Mouse (Mus musculus): ENCODE measurements around the gene Smc4. TPM values are rescaled to one million over a fixed set of nuclear protein-coding genes. Genes with fewer than 3 reads are reported as not detected.
A peak's percentile ranks its signal among the peaks of the same experiment; 100 is the strongest.

Gene Smc4
- polyA plus RNA-seq, 1 experiment from 2014 or later: 154 TPM

DNA sequence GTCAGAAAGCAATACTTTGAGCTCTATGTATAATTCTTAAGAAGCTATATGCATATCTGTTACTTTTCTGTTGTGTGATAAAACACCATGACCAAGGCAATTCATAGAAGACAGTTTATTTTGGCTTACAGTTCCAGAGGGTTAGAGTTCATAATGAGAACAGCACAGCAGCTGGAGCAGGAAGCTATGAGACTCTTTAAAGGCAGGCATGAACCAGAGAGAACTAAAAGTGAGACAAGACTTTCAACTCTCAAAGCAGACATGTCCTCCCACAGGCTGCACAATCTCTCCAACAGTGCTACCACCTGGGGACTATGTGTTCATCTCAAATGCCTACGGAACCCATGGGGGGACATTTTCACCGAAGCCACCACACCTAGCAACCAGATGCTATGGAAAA is 35.6 kb downstream of the Smc4 start:
- Histone ChIP-seq H3K27me3 (ENCODE audit: control insufficient read depth, insufficient read depth, low read length) (no peaks in the 10 kb centered on the region), H3K4me1 (ENCODE audit: control insufficient read depth, insufficient read depth, low read length) (peaks cover 6% of the 10 kb centered on the region; the same call in 1 of the 2 replicates), H3K9ac (replicated peaks; ENCODE audit: low read depth, low read length) (no peak overlapping the region), H3K27ac (ENCODE audit: low read length) (no peak overlapping the region), H3K4me2 (replicated peaks; ENCODE audit: low read depth, low read length) (no peak overlapping the region), H3K36me3 (ENCODE audit: control insufficient read depth, insufficient read depth, low read length) (peaks cover 18% of the 10 kb centered on the region), H3K4me3 (ENCODE audit: low read depth, low read length) (no peak overlapping the region), H3K9me3 (ENCODE audit: control insufficient read depth, low read depth, low read length) (no peaks in the 10 kb centered on the region; the same call in 1 of the 2 replicates)
- WGBS: 92% methylated on average over 2 of the region's 2 CpGs
- no peak for ATAC-seq (ENCODE audit: insufficient number of reproducible peaks, insufficient read depth, low FRiP score, low read depth)

DNA sequence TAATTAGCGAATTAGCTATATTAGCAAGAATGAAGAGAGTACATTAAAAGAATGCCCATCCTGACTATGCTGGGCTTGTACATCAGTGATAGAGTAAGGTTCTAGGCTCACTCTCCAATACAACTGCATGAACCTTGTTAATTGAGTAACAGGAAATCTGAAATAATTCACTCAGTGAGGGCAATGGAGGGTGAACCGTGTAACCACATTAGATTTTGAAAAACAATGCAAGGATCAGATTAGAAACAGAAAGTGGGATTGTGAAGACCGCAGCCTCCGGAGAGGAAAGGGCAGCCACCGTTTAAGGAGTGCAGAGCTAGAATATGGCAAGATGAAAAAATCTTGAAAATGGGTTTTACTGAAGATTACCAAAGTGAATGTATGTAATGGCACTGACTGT is 36.8 kb downstream of the Smc4 start:
- ATAC-seq (ENCODE audit: insufficient number of reproducible peaks, insufficient read depth, low FRiP score, low read depth): no peak
- H3K27me3 ChIP-seq (ENCODE audit: control insufficient read depth, insufficient read depth, low read length): no peaks in the 10 kb centered on the region
- no peak overlapping the region for H3K4me2 ChIP-seq (replicated peaks; ENCODE audit: low read depth, low read length)
- H3K27ac ChIP-seq (ENCODE audit: low read length): no peak overlapping the region
- peaks cover 13% of the 10 kb centered on the region for H3K4me1 ChIP-seq (ENCODE audit: control insufficient read depth, insufficient read depth, low read length)
- no peaks in the 10 kb centered on the region; the same call in 1 of the 2 replicates for H3K9me3 ChIP-seq (ENCODE audit: control insufficient read depth, low read depth, low read length)
- 78% methylated on average over 5 of the region's 5 CpGs for WGBS
- H3K4me3 ChIP-seq (ENCODE audit: low read depth, low read length): no peak overlapping the region
- H3K9ac ChIP-seq (replicated peaks; ENCODE audit: low read depth, low read length): no peak overlapping the region
- H3K36me3 ChIP-seq (ENCODE audit: control insufficient read depth, insufficient read depth, low read length): peaks cover 12% of the 10 kb centered on the region

DNA sequence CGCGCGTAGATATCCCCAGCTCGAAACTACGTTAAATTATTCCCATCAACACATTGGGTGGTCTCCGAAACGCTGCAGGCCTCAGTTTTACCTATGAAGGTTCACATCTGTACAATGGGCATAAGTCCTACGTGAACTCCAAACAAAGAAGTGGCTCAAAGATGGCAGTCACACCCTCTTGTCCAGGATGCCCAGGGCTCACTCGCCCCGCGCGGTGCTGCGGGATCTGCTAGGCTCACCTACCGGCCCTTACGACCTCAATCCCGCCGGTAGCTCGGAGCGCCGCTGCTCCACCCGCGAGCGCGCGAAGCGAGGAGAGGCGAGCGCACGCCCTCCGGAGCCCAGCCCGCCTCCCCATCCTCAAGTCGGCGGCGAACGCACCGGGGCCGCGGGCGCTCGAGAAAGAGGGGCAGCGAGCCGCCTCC is 39.6 kb downstream of the Smc4 start:
- Histone ChIP-seq H3K4me2 (replicated peaks; ENCODE audit: low read depth, low read length) (peak overlapping the region; percentile 57), H3K4me3 (ENCODE audit: low read depth, low read length) (peak overlapping the region; percentile 92), H3K4me1 (ENCODE audit: control insufficient read depth, insufficient read depth, low read length) (peaks cover 13% of the 10 kb centered on the region), H3K27ac (ENCODE audit: low read length) (peak overlapping the region; percentile 90), H3K9me3 (ENCODE audit: control insufficient read depth, low read depth, low read length) (no peaks in the 10 kb centered on the region; the same call in 1 of the 2 replicates), H3K9ac (replicated peaks; ENCODE audit: low read depth, low read length) (peak overlapping the region; percentile 90), H3K36me3 (ENCODE audit: control insufficient read depth, insufficient read depth, low read length) (peaks cover 4% of the 10 kb centered on the region), H3K27me3 (ENCODE audit: control insufficient read depth, insufficient read depth, low read length) (no peaks in the 10 kb centered on the region)
- WGBS: under 1% methylated on average over 41 of the region's 42 CpGs
- ATAC-seq (ENCODE audit: insufficient number of reproducible peaks, insufficient read depth, low FRiP score, low read depth): peak; percentile 51

DNA sequence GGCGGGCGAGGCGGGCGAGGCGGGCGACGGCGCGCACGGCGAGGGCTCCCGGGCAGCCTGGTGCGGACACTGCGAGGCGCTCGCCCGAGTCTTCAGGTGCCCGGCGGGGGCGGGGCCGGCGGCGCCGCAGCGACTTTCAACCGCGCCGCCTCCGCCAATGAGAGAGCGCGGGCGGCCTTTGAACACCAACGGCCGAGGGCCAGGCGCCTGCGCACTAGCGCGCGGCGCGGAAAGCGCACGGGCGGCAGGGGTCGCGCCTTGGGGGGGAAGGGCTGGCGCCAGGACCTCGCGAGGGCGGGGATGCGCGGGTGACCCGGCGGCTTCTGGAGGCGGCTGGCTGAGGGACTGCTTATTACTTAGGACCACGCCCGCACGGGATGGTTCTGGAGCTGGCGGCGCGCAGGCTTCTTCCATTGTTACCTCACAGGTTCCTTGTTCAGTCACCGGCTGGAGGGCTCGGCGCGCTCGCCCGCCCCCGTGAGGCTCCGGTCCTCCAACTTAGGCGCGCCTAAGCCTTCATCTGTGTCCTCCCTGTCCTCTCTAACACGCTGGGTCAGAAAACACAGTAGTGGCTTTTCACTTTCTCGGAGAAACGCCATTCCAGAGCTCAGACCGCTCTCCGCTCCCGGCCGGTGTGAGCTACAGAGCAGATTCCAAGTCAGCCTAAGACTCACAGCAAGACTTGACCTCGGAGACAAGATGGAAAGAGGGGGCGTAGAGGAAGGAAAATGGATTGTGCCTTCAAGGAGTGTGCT is 40.3 kb downstream of the Smc4 start, which contains the start of gene Trim59:
Gene Trim59, minus strand, starts transcription at position 111 of the 755 bp plus-strand sequence.
- H3K27ac ChIP-seq (ENCODE audit: low read length): peak within 1 kb of the TSS; percentile 90
- H3K4me2 ChIP-seq (replicated peaks; ENCODE audit: low read depth, low read length): peak within 1 kb of the TSS; percentile 80
- no peaks in the 10 kb centered on the region; the same call in 1 of the 2 replicates for H3K9me3 ChIP-seq (ENCODE audit: control insufficient read depth, low read depth, low read length)
- H3K27me3 ChIP-seq (ENCODE audit: control insufficient read depth, insufficient read depth, low read length): no peaks in the 10 kb centered on the region
- peak within 1 kb of the TSS; percentile 92 for H3K4me3 ChIP-seq (ENCODE audit: low read depth, low read length)
- ATAC-seq (ENCODE audit: insufficient number of reproducible peaks, insufficient read depth, low FRiP score, low read depth): peak; percentile 94
- peak within 1 kb of the TSS; percentile 90 for H3K9ac ChIP-seq (replicated peaks; ENCODE audit: low read depth, low read length)
- H3K36me3 ChIP-seq (ENCODE audit: control insufficient read depth, insufficient read depth, low read length): peaks cover 4% of the 10 kb centered on the region
- under 1% methylated on average over 70 of the region's 80 CpGs for WGBS
- peaks cover 13% of the 10 kb centered on the region for H3K4me1 ChIP-seq (ENCODE audit: control insufficient read depth, insufficient read depth, low read length)

DNA sequence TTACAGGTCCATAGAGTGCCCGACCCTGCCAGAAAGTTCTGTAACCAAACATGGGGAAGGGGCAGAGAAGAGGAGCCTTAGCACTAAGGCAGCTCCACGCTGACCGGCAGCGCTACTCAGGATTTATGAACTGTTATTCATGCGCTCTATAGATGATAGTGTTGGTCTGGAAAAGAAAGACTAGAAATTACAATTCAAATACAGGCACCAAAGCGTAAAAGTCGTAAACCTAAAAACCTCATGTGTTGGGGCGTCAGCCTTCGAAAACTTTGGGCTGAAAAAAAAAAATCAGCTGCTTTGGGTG is 40.8 kb downstream of the Smc4 start:
- Histone ChIP-seq H3K4me3 (ENCODE audit: low read depth, low read length) (peak overlapping the region; percentile 92), H3K9me3 (ENCODE audit: control insufficient read depth, low read depth, low read length) (no peaks in the 10 kb centered on the region), H3K9ac (replicated peaks; ENCODE audit: low read depth, low read length) (peak overlapping the region; percentile 90), H3K27ac (ENCODE audit: low read length) (peak overlapping the region; percentile 90), H3K36me3 (ENCODE audit: control insufficient read depth, insufficient read depth, low read length) (no peaks in the 10 kb centered on the region; the same call in none of the 2 replicates), H3K27me3 (ENCODE audit: control insufficient read depth, insufficient read depth, low read length) (no peaks in the 10 kb centered on the region), H3K4me1 (ENCODE audit: control insufficient read depth, insufficient read depth, low read length) (peaks cover 13% of the 10 kb centered on the region), H3K4me2 (replicated peaks; ENCODE audit: low read depth, low read length) (peak overlapping the region; percentile 80)
- no peak for ATAC-seq (ENCODE audit: insufficient number of reproducible peaks, insufficient read depth, low FRiP score, low read depth)
- WGBS: 5% methylated on average over 9 of the region's 9 CpGs

DNA sequence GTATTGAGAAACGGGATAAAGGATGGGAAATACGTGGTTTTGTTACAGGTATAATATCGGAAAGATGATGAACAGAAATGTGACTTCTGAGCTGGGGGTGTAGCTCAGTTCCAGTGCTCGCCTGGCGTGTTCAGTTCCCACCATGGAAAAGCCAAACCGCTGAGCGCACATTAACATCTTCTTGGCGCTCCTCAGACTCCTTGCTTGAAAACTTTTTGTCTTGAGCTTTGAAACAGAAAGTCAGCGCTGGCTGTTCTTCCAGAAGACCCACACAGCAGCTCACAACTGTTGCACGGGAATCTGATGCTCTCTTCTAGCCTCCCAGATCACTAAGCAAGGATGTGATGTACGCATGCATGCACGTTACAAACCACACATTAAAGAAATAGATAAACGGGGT is 41.2 kb downstream of the Smc4 start:
- Histone ChIP-seq H3K4me2 (replicated peaks; ENCODE audit: low read depth, low read length) (peak overlapping the region; percentile 80), H3K27ac (ENCODE audit: low read length) (no peak overlapping the region), H3K9me3 (ENCODE audit: control insufficient read depth, low read depth, low read length) (no peaks in the 10 kb centered on the region), H3K36me3 (ENCODE audit: control insufficient read depth, insufficient read depth, low read length) (no peaks in the 10 kb centered on the region; the same call in 1 of the 2 replicates), H3K4me1 (ENCODE audit: control insufficient read depth, insufficient read depth, low read length) (peaks cover 13% of the 10 kb centered on the region), H3K4me3 (ENCODE audit: low read depth, low read length) (peak overlapping the region; percentile 92), H3K9ac (replicated peaks; ENCODE audit: low read depth, low read length) (peak overlapping the region; percentile 90; the same call in 1 of the 2 replicates), H3K27me3 (ENCODE audit: control insufficient read depth, insufficient read depth, low read length) (no peaks in the 10 kb centered on the region)
- ATAC-seq (ENCODE audit: insufficient number of reproducible peaks, insufficient read depth, low FRiP score, low read depth): no peak
- 20% methylated on average over 13 of the region's 13 CpGs for WGBS

DNA sequence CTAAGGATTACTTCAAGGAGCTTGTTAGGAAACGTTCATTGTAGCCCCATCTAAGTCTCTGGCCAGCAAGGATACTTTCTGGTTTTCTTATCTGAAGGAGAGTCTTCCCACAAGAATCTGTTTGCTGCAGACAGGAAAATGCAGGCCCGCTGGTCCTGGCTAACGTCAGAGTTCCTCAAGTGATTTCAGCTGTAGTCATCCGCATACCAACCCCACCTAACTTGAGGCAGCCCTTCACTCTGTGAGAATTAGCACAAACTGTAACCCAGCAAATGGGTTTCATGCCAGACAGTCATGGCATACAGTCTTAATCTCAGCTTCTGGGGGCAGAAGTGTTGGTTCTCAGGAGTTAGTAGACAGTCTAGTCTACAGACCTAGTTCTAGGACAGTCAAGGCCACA is 42.0 kb downstream of the Smc4 start:
- Histone ChIP-seq H3K9me3 (ENCODE audit: control insufficient read depth, low read depth, low read length) (no peaks in the 10 kb centered on the region), H3K4me3 (ENCODE audit: low read depth, low read length) (no peak overlapping the region), H3K27me3 (ENCODE audit: control insufficient read depth, insufficient read depth, low read length) (no peaks in the 10 kb centered on the region), H3K9ac (replicated peaks; ENCODE audit: low read depth, low read length) (no peak overlapping the region), H3K27ac (ENCODE audit: low read length) (no peak overlapping the region), H3K4me2 (replicated peaks; ENCODE audit: low read depth, low read length) (no peak overlapping the region), H3K36me3 (ENCODE audit: control insufficient read depth, insufficient read depth, low read length) (no peaks in the 10 kb centered on the region), H3K4me1 (ENCODE audit: control insufficient read depth, insufficient read depth, low read length) (peaks cover 10% of the 10 kb centered on the region)
- 55% methylated on average over 4 of the region's 4 CpGs for WGBS
- ATAC-seq (ENCODE audit: insufficient number of reproducible peaks, insufficient read depth, low FRiP score, low read depth): no peak

DNA sequence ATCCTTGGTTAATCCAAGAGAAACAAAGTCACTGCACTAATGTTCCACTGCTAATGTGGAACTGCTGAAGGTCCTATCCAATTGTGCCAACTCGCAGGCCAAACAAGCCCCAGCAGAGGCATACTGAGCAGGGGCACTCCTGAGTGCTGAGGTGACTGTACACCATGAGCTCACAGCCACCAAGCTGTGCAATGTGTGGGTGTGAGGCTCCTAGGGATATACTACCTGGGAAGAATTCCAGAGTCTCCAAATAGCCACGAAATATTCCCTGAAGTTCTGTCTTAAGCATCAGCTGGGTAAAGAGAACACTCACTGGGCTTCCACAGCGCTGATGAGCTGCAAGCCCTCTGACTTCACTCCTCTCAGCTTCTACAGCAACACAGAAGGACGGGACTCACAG is 43.1 kb downstream of the Smc4 start:
- no peak overlapping the region for H3K9ac ChIP-seq (replicated peaks; ENCODE audit: low read depth, low read length)
- no peaks in the 10 kb centered on the region for H3K9me3 ChIP-seq (ENCODE audit: control insufficient read depth, low read depth, low read length)
- 84% methylated on average over 4 of the region's 4 CpGs for WGBS
- no peak overlapping the region for H3K27ac ChIP-seq (ENCODE audit: low read length)
- ATAC-seq (ENCODE audit: insufficient number of reproducible peaks, insufficient read depth, low FRiP score, low read depth): no peak
- H3K27me3 ChIP-seq (ENCODE audit: control insufficient read depth, insufficient read depth, low read length): no peaks in the 10 kb centered on the region
- H3K4me2 ChIP-seq (replicated peaks; ENCODE audit: low read depth, low read length): no peak overlapping the region
- no peaks in the 10 kb centered on the region for H3K36me3 ChIP-seq (ENCODE audit: control insufficient read depth, insufficient read depth, low read length)
- H3K4me3 ChIP-seq (ENCODE audit: low read depth, low read length): no peak overlapping the region
- H3K4me1 ChIP-seq (ENCODE audit: control insufficient read depth, insufficient read depth, low read length): peaks cover 6% of the 10 kb centered on the region; the same call in 1 of the 2 replicates
